Mouse (Mus musculus) heart, postnatal 0 days (tissue): Measurements from ENCODE around the gene Tsga10ip. TPM values are rescaled to one million over a fixed set of nuclear protein-coding genes. Genes with fewer than 3 reads are reported as not detected.

Source experiments
- ATAC-seq: fragments of 200-750 bp; cut with Nextera tagmentation; 2 replicates; pipeline ENCODE4 v1.8.0; 2017; ENCODE audit warnings: low read depth, moderate number of reproducible peaks, moderate library complexity; ENCODE audit not compliant: insufficient read depth
- DNase-seq: peaks from one replicate; pipeline ENCODE4 v3.0.0-alpha.2; 2016; ENCODE audit warnings: low spot score
- H3K27ac ChIP-seq: fragments of 300-500 bp; sonication (generic); 2 replicates; pipeline ENCODE4 v1.5.1; 2014; ENCODE audit warnings: low read depth, mild to moderate bottlenecking
- H3K27me3 ChIP-seq: fragments of 300-500 bp; sonication (generic); 2 replicates; pipeline ENCODE4 v1.6.1; 2014; ENCODE audit warnings: low read length, mixed read lengths; ENCODE audit not compliant: control insufficient read depth, insufficient read depth
- H3K36me3 ChIP-seq: fragments of 300-500 bp; sonication (generic); replicated peaks from 2 replicates; pipeline ENCODE4 v1.6.1; 2014; ENCODE audit warnings: low read length, mixed read lengths; ENCODE audit not compliant: control insufficient read depth, insufficient read depth
- H3K4me1 ChIP-seq: fragments of 300-500 bp; sonication (generic); 2 replicates; pipeline ENCODE4 v1.6.1; 2014; ENCODE audit warnings: antibody characterized with exemption; ENCODE audit not compliant: control insufficient read depth, insufficient read depth
- H3K4me2 ChIP-seq: fragments of 300-500 bp; sonication (generic); 2 replicates; pipeline ENCODE4 v1.6.1; 2014; ENCODE audit warnings: low read depth, mild to moderate bottlenecking, low read length, moderate library complexity
- H3K4me3 ChIP-seq: fragments of 300-500 bp; sonication (generic); 2 replicates; pipeline ENCODE4 v1.5.1; 2014; ENCODE audit warnings: low read depth, low read length
- H3K9ac ChIP-seq: fragments of 300-500 bp; sonication (generic); replicated peaks from 2 replicates; pipeline ENCODE4 v1.6.1; 2014; ENCODE audit warnings: low read depth, low read length, mixed read lengths
- H3K9me3 ChIP-seq: fragments of 300-500 bp; sonication (generic); replicated peaks from 2 replicates; pipeline ENCODE4 v1.6.1; 2016; ENCODE audit warnings: low read length; ENCODE audit not compliant: control insufficient read depth
- CTCF ChIP-seq: IDR thresholded peaks from 2 replicates; pipeline ENCODE4 v1.5.1; 2016; ENCODE audit warnings: antibody characterized with exemption, control low read depth, low read depth
- EP300 ChIP-seq: IDR thresholded peaks from 2 replicates; pipeline ENCODE4 v1.6.1; 2016; ENCODE audit warnings: antibody characterized with exemption, low read depth
- WGBS: fragments of 180-500 bp; shearing (Covaris S2); extraction: QIAGEN DNeasy Blood & Tissue Kit; methylation state at CpG from one replicate; pipeline ENCODE4 v1.1.7; 2014; 5-methylcytosine and 5-hydroxymethylcytosine counted together
- polyA plus RNA-seq: library from polyadenylated mRNA; unstranded; fragments of >200 nt; fragmentation: Nextera tagmentation; extraction: Ambion mirVana; gene quantifications from 2 replicates; pipeline ENCODE4 v1.2.1, GENCODE M21; 2015
- total RNA-seq: library from RNA; depleted of rRNA; stranded (reverse); fragments of >200 nt; gene quantifications from 2 replicates; pipeline ENCODE4 v1.2.3, GENCODE M21; 2014; ENCODE audit warnings: low replicate concordance

The Tsga10ip gene
- total and polyA plus RNA-seq, 2 experiments from 2014 or later = 2.5 to 3.5 TPM

GRCm38 (mm10) chr19:5445747-5446146 lies 43.4 kb upstream of the Tsga10ip start:
- WGBS = 91% methylated on average over 5 of the region's 5 CpGs
- peaks cover 32% of the 10 kb centered on the region for H3K27me3 ChIP-seq
- H3K4me1 ChIP-seq = peaks cover 16% of the 10 kb centered on the region; the same call in 1 of the 2 replicates

GRCm38 (mm10) chr19:5444954-5445353 lies 42.6 kb upstream of the Tsga10ip start:
- H3K4me2 ChIP-seq = no peak overlapping the region
- peaks cover 30% of the 10 kb centered on the region for H3K27me3 ChIP-seq
- H3K27ac ChIP-seq = no peak overlapping the region
- WGBS = 51% methylated on average over 7 of the region's 7 CpGs
- H3K4me3 ChIP-seq = no peak overlapping the region
- H3K9ac ChIP-seq = no peak overlapping the region
- no peak for TF ChIP-seq EP300
- H3K36me3 ChIP-seq = no peaks in the 10 kb centered on the region
- ATAC-seq = no peak
- H3K4me1 ChIP-seq = peaks cover 16% of the 10 kb centered on the region; the same call in 1 of the 2 replicates
- DNase-seq = no peak
- H3K9me3 ChIP-seq = 0 out of 2 replicates have a peak, but pooled peaks cover 6% of the 10 kb centered on the region

More at GRCm38 (mm10) chr19:5445747-5446146, 43.4 kb upstream of the Tsga10ip start:
- Histone ChIP-seq H3K9ac (no peak overlapping the region), H3K27ac (no peak overlapping the region), H3K9me3 (no peaks in the 10 kb centered on the region), H3K36me3 (no peaks in the 10 kb centered on the region), H3K4me2 (no peak overlapping the region), H3K4me3 (no peak overlapping the region)
- TF ChIP-seq CTCF (no peak), EP300 (no peak)
- DNase-seq = no peak
- no peak for ATAC-seq

- WGBS = 55% methylated on average over 9 of the region's 9 CpGs
- no peak for DNase-seq
- no peak for ATAC-seq
Observed at GRCm38 (mm10) chr19:5444371-5444908, 42.1 kb upstream of the Tsga10ip start.

GRCm38 (mm10) chr19:5433951-5434350 lies 31.6 kb upstream of the Tsga10ip start:
- H3K9ac ChIP-seq = no peak overlapping the region
- H3K27me3 ChIP-seq = no peaks in the 10 kb centered on the region
- peak overlapping the region; percentile 73 for H3K4me2 ChIP-seq
- H3K36me3 ChIP-seq = no peaks in the 10 kb centered on the region
- DNase-seq (no peak), ATAC-seq (no peak)
- peak overlapping the region; percentile 69; the same call in 1 of the 2 replicates for H3K27ac ChIP-seq
- H3K4me3 ChIP-seq = no peak overlapping the region
- no peaks in the 10 kb centered on the region for H3K9me3 ChIP-seq
- TF ChIP-seq EP300 (no peak), CTCF (no peak)
- 41% methylated on average over 7 of the region's 7 CpGs for WGBS
- peaks cover 9% of the 10 kb centered on the region for H3K4me1 ChIP-seq

More at GRCm38 (mm10) chr19:5444371-5444908, 42.1 kb upstream of the Tsga10ip start:
- H3K4me2 ChIP-seq = no peak overlapping the region
- peaks cover 26% of the 10 kb centered on the region for H3K27me3 ChIP-seq
- 0 out of 2 replicates have a peak, but pooled peaks cover 8% of the 10 kb centered on the region for H3K9me3 ChIP-seq
- no peak overlapping the region for H3K27ac ChIP-seq
- no peak overlapping the region for H3K9ac ChIP-seq
- H3K36me3 ChIP-seq = no peaks in the 10 kb centered on the region
- no peak overlapping the region for H3K4me3 ChIP-seq
- peaks cover 16% of the 10 kb centered on the region; the same call in 1 of the 2 replicates for H3K4me1 ChIP-seq
- TF ChIP-seq CTCF (no peak), EP300 (no peak)

- DNase-seq (peak; percentile 85), ATAC-seq (peak; percentile 74)
- no peaks in the 10 kb centered on the region for H3K36me3 ChIP-seq
- TF ChIP-seq CTCF (peak; percentile 60), EP300 (no peak)
- H3K4me1 ChIP-seq = peaks cover 9% of the 10 kb centered on the region
- H3K9ac ChIP-seq = peak overlapping the region; percentile 52
- peak overlapping the region; percentile 69 for H3K27ac ChIP-seq
- H3K27me3 ChIP-seq = no peaks in the 10 kb centered on the region
- H3K9me3 ChIP-seq = no peaks in the 10 kb centered on the region
- peak overlapping the region; percentile 37 for H3K4me3 ChIP-seq
- 4% methylated on average over 16 of the region's 16 CpGs for WGBS
- H3K4me2 ChIP-seq = peak overlapping the region; percentile 73
Observed at GRCm38 (mm10) chr19:5432992-5433852, 30.9 kb upstream of the Tsga10ip start.
